Mouse (Mus musculus) left cerebral cortex, adult 9 months (tissue): Measurements from ENCODE around the gene Zfp36l2.

Experiments
- DNase-seq, 2 experiments: peaks; one replicate each; pipeline ENCODE4 v3.0.0; 2022; ENCODE audit warnings: low spot score in 2 of 2

Gene Zfp36l2

DNA sequence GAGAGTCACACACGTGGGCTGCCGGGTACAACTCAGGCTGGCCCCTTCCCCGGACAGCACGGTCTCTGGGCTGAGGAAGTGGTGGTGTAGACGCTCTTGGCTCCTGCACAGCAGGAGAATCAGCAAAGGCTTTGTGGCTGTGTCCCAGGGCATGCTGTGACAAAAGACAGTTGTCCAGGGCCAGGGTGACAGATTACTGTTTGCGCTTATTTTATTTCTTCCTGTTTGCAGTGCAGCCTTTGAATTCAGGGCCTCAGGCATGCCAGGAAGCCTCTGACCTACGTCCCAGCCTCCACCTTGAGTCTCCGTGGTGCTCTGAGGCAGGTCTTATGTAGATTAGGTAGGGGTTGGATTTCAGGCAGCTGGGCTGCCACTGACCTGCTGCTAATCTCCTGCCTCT is 10.3 kb downstream of the Zfp36l2 start:
- no peak for DNase-seq

DNA sequence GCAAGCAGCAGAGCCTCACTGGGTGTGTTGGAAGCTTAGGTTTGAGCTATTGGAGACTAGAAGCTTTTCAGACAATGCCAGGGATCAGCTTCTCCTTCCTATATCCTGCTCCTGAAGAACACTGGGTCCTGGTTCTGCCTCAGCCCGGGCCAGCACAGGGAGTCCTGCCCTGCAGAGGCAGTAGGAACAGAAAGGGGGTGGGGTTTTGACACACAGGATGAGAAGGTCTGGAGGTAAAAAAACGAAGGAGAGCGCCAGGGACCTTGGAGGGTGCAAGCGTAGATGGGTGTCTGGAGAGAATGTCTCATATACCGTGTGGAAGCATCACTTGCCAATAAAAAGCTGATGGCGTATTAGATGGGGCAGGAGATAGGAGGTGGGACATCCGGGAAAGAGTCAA is 11.3 kb downstream of the Zfp36l2 start:
- no peak for DNase-seq

DNA sequence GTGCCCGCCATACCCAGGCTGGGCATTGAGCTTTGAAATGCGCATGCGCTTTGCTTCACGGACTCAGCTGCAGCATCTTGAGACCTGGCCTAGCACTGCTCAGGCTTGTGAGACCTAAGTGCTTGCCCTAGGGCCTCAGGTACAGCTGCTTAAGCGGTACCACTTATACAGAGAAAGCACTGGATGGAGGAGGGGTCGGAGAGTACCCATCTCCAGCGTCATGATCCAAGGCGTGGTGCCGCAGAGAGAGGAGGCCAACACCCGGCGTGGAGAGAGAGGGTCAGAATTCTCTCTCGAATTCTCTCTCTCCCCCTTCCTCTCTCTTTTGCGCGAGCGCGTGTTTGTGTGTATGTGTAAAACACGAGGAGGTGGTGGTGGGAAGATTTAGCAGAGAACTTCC is 12.6 kb downstream of the Zfp36l2 start:
- DNase-seq: no peak

DNA sequence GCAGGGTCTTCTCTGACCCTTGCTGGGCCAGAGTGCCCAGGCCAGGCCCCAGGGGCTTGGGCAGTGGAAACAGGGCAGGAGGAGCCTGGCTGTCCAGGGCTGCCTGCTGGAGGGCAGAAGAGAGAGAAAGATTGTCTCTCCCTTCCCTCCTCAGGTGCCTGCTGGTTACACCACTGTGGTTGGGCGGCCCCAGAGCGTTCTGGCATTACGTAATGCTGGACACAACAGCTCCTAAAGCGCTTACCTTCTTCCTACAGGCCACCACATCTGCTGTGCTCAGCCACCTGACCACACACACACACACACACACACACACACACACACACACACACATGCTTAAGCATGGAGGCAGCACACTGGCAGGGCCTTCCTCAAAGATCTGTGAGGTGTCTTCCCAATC is 20.4 kb downstream of the Zfp36l2 start:
- DNase-seq: no peak

DNA sequence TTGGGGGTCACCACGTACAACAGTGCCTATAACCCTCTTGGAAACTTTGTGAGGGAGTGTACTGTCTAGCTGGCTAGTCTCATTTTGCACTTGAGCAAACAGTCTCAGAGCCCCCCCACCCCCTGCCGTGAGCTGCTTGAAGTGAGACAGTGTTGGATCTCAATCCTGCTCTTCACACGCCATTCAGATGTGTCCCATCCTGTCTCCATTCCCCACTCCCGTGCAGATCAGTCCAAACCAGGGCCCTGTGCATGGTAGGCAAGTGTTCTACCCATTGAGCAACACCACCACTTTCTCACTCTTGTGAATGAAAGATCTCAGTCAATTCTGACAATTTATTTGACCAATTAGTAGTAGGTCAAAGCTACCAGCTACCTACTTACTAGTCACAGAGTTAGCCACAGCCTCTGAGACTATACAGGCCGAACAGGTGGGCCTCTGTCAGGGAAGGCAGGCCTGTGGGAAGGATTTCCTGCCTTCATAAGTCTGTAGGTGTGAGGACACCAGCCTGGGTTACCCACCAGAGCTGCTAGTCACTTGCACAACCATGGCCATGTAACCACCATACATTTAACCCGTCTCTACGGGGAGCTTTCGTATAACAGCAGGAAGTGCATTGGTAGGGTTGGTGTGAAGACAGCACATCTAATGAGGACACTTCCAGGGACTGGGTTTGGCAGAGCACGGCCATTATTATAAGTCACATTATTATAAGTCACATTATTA is 21.4 kb downstream of the Zfp36l2 start:
- no peak for DNase-seq

DNA sequence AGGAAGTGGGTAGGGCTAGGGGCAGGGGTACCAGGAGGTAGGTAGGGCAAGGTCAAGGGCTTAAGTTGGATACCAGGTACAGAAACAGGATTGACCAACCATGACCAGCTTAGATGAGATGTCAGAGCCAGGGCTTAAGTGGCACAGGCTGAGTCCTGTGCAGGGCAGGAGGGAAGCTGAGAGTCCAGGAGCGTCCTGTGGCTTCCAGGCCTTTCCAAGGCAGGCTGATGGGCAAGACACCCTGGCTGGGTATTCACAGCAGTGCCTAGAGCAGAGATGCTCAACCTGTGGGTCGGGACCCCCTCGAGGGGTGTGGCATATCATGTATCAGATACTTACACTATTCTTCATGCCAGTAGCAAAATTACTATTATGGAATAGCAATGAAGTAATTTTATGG is 22.0 kb downstream of the Zfp36l2 start:
- DNase-seq: no peak

DNA sequence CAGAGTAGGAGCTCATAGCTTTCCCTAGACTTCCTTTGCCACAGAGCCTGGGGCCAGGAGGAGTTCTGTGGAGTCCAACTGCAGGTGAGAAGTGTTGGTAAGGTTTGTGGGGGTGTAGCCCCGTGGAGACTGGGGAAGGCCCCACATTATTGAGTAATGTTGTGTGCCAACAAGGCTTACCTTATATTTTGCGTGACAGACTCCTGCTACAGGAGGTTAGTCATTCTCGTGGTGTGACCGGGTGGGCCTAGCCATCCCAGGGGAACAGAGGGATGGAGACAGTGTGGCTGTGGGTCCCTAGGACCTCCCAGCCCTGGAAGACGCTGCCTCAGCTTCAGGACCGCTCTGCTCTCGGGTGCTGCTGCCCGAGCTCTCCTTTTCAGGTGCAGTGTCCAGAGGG is 23.6 kb downstream of the Zfp36l2 start:
- DNase-seq: no peak

DNA sequence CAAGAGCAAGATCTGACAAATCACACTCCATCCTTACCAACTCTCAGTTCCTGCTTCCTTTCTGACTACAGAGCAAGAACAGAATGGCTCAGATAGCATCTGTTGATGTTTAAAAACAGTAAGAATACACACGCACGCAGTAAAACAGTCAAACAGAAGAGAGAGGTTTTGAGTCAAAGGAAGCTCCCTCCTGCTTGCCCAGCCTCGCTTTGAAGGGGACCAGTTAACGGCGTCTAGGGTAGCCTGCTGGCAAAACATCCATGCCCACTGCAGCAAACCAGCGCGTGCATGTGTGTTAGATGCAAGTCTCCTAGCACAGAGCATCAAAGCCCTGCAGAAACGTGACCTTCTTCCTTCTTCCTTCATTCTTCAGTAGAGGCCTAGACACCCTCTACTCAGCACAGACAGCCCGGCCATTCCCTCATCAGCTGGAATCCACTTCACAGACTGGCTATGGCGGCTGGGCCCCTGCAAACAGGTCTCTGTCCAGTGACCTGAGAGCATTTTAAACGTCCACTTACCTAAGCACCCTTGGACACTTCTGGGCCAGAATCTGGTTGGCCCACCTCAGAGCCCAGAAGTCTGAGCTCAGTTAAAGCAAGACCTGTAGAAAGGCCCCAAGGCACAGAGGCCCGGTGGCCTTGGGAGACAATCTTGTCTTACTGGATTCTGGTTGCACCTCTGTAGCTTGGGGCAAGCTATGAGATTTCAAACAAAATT is 24.5 kb downstream of the Zfp36l2 start:
- DNase-seq: no peak

DNA sequence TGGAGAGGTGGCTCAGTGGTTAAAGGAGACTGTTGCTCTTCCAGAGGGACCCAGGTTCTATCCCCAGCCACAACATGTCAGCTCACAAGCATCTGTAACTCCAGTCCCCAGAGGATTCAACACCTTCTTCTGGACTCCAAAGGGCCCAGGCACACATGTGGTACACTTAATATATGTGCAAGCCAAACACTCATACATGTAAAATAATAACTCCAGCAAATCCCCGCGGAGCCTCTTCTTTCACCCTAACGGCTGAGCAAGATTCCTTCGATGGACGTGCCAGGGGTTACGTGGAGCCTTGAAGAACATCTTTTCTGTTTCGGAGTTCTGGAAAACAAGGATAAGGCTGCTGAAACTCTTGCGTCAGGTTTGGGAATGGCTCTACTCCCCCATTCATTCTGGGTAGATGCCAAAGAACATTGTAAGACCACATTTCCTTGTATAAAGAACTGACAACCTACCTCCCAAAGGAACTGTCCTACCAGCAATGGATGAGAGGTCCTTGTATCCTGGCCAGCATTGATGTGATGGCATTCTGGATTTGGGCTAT is 25.5 kb downstream of the Zfp36l2 start:
- no peak for DNase-seq

DNA sequence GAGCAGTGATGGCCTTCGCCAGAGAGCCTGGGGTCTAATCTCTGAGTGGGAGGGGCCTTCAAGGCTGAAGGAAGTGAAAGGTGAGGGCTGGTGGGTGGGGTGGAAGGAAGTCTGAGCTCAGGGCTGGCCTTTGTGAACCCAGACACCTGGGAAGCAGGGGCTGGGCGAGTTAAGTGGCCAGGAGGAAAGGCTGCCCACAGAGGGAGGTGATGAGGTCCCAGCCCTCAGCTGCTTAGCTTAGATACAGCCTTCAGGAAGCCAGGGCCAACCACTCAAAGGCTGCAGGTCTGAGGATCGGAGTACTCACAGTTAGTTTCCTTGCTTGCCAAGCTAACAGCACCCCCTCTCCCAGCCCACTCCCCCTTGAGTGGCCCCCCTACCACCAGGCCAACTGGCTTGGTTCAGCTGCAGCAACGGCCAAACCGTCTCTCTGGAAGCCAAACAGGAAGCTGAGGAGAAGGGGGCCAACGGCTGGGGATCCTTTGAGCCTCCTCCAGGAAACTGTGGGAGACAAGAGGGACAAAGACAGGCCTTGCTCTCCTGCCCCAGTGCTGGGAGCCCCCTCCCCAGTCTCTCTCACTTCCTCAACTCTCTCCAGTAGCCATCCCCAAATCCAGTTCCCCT is 26.4 kb downstream of the Zfp36l2 start:
- no peak for DNase-seq

DNA sequence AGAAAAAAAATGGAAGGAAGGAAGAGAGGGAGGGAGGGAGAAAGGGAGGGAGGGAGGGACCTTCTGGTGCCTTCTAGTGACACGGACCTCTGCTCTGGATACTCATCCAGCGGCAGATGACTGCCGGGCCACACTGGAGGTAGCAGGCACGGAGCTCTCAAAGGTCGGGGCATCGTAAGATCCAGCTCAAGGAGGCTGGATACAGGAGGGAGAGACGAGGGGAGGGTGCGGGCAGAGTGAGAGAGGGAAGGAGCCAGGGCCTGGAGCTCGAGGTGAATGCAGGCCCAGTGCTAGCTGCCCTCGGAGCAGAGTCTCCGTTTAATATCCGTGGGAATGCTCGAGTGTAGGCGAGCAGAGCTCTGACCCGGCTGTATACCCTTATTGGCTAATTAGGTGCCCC is 28.9 kb downstream of the Zfp36l2 start:
- no peak for DNase-seq

DNA sequence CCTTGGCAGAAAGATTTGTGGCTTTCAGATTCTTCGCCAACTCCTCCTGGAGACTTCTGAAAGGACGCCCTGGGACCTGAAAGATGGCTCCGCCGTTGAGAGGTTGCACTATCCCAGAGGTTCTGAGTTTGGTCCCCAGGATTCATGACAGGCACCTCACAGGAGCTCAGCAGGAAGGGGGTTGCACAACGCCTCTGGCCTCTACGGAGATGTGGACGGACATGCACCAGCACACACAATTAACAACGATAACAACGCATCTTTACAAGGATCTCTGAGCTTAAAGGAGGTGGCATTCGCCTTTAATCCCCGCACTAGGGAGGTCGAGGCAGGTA is 29.3 kb downstream of the Zfp36l2 start:
- no peak for DNase-seq

DNA sequence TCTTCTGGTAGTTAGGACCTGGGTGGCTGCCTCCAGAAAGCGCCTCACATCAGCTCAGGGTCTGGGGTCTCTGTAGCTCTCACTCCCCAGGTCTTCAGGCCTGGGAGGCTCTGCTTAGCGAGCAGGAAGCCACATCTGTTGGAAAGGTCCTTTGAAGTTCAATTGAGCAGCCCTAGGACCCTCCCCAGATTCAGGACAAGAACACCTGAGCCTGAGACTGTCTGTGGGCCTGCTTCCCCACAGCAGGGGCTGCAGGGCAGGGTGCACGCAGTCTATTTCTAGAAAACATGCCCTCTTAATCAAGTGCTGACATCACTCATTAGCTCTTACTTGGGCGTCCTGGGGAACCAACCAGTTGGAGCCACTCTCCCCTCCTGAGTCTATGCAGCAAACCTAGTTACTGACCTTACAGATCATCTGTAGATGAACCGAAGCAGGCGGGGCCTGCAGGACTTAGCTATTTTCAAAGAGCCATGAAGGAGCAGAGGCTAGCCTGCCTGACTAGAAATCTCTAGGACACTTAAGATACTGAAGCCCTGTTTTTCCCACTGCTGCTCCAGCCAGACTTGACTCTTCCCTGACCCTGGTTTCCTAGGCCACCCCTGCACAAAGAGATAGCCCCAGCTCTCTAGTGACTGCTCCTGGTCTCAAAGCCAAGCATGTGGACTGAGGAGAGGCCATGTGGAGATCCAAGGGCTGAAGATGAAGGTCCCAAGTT is 29.8 kb downstream of the Zfp36l2 start:
- DNase-seq: no peak

DNA sequence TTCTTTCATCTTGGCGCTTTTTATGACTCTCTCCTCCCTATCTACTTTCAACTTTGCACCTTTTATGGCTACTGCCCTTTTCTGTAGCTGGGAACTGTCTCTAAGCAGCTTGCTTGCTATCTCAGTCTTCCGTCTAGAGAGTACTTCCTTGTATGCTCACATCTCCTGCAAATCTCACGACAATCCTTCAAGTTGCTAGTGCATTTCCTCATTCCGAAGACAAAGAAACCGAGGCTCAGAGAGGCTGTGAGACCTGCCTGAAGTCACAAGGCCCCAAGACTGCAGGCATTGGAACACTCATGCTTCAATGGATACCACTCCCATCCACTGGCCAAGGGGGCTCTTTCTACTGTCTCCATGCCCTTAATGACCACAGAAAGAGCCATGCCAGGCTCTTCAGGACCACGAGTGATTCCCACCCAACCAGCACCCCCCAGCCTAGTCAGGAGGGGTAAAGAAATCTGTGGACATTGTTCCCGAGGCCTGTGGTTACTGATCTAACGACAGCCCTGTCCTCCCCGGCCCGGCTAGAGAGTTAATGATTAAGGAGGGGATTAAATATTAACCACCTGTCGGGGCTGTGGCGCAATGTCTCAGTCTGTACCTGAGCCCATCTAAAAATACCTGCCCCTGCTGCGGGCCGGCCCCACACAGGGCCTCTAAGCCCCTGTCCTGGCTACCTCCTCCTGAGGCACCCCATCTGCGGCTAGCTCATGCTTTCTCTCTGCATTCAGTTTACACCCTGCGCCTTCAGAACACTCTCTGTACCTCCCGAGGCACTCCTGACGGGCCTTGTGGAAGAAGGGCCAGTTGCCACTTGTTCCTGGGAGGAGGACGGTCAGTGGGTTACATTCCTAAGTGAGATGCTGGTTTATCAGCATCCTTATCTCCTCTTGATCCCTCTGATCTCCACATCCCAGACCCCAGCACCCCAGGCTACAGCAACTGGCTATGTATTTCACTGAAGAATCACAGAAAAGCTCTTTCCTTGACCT is 30.7 kb downstream of the Zfp36l2 start:
- no peak for DNase-seq

DNA sequence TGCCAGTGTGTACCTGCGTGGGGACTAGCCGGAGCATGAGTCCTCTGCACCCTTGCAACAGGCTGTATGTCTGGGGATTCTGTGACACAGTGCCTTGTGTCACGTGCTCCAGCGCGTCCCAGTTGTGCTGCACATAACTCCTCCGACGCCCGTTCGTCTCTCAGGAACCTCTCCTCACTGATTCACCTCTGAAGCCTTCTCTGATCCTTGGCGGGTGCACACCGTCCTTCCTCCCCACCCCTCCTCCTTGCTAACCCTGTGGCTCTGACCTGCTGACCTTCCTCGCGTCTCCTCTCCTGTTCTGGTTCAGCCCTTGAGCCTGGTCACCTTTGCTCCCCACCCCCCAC is 31.5 kb downstream of the Zfp36l2 start:
- no peak for DNase-seq

DNA sequence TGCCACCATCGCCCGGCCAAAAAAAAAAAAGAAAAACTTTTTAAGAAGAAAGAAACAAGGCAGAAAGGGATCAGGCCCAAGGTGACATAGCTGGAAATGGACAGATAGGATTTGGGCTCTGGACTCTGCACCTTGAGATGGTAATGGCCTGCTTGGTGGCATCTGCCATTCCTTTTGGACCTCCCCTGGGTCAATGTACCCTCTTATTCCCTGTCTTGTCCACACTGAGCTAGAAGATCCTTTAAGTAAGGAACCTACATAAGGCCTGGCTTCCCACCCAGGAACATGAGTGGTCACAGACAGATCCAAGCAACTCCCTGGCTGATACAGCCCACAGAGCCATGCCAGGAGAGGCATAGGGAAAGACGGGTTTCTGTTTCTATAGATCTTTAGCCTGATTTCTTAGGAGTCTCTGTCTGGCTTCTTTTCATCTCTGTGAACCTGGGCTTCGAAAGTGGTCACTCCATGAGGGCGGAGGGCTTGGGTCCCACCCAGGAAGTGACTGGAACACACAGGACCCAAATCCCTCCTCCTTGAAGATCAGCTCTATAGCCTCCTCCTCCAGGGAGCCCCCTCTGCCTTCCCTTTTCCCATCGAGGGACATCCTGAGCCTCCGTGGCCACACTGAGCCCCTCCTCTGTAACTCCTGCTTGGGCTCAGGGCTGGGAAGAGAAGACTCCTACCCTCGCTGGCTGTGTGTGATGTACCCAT is 32.1 kb downstream of the Zfp36l2 start:
- DNase-seq: no peak

DNA sequence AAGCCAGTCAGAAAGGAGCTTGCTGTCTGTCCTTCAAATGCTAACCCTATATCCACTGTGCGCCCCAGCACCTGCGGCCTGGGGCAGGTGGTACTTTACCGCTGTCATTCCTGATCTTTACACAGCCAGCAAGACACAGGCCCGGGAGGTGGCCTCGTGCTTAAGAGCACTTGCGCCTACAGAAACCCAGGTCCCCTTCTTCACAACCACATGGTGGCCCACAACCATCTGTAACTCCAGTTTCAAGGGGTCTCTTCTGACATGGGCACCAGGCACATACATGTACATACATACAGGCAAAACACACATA is 32.8 kb downstream of the Zfp36l2 start:
- no peak for DNase-seq

DNA sequence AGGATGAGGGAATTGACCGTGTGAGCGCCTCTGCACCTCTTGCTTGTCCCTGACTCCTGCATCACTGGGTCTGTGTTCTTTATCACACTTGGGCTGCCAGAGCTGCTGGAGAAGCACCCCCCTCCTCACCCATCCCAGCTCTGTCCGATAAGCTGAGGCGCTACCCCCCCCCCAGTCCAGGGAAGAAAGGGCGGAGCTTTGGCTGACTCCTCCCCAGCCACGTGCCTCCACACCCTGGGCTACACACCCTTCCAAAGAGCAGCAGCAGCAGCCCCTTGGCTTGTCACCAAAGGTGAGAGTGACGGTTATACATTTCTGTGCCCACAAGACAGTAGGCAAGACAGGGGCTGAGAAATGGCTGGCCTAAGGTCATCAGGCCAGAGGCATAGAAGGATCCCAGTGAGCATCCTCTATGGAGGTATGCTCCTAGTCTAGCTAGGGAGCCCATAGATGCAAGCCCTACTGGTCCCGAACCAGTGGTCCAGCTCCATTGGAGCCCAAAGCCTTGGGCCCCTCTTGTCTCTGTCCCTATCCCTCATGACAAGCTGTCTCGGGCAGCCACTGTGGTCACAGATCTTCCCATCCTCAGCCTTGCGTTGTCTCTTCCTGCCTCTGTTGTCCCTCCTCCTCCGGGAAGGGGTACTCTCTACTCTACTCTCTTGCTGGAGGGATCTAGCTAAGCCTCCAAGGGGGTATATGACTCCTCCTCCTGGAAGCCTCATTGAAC is 33.3 kb downstream of the Zfp36l2 start:
- DNase-seq: no peak

DNA sequence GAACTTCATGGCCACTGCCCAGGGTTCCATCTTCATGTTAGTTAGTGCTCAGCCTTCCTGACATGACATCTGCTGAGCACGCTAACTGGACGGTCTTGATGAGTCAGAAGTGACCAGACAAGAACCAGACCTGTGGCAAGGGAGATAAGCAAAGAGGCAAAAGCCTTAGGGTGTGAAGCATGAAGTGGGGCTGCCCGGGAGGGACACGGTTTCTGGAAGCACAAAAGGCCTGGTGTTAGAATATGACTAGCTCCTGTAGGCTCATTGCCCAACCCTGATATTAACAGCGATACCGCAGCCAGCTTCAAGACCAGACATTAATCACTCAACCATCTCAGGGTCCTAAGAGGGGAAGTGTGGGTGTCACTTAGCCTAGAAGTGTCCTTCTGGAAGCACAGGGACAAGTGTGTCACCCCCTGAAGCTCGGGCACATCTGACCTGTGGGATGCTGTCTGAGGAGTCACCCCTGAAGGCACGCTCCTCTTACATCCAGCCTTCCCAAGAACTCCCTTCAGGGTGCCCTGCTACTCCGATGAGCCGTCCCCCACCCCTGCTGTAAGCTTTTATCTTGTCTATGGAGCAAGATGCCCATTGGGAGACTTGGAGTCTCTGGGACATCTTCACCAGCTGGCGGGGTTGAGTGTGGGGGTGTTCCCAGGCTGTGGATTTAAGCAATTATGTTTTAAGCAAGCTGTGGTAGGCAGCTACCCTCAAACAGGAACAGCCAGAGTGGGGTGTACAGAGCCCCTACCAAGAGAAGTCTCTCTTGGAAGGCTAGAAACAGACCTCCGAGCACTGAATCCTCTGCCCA is 34.6 kb downstream of the Zfp36l2 start:
- no peak for DNase-seq
